Comparison of ENCODE assay signal across 8 mouse cellular contexts in the genomic region with DNA sequence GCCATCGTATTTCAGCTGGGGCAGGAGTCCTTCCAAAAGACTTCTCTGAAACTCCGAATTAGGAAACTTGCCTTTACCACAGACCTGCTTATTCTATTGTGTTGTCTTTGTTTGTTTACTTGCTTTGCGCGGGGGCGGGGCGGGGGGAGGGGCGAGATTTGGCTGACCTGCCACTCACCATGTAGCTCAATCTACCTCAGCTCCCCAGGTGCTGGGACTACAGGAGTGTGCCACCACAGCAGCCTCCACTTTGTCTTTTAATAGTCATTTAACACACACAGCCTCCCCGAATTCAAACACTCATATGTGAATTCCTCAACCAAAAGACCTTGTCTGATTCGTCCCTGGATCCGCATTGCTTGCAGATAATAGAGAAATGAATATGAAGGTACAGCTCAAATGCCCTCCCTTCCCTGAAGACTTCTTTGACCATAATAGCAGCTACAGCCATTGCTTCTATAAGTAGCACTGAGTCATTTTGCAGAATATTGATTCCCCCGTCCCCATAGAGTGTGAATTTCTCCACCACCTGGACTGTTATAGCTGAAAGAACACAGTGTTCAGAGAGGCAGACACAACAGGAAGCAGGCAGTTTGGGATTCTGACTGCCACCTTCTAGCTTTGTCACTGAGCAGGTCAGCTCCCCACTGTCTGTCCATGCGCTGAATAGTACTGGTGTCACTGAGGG. TPM values are rescaled to one million over a fixed set of nuclear protein-coding genes. Genes with fewer than 3 reads are reported as not detected.
DNase-seq lines count a peak whose midpoint lies in the region; ATAC-seq and TF ChIP-seq lines count a peak whose summit lies in the region.

No protein-coding gene starts in this region.

- H3K27ac ChIP-seq in lung, postnatal 0 days (ENCODE audit: low read length): no peak overlapping the region
- no peak overlapping the region for H3K27ac ChIP-seq in intestine, embryonic 15.5 days
- peak overlapping the region; percentile 95 for H3K27ac ChIP-seq in neural tube, embryonic 15.5 days (replicated peaks)

- WGBS in lung, postnatal 0 days: 30% methylated on average over 12 of the region's 12 CpGs
- 30% methylated on average over 12 of the region's 12 CpGs for WGBS in intestine, embryonic 15.5 days
- WGBS in neural tube, embryonic 15.5 days: 29% methylated on average over 12 of the region's 12 CpGs

- peak; percentile 53 for DNase-seq in cerebellum, adult 9-10 months
- no peak for DNase-seq in cerebellum, postnatal 10 days
- DNase-seq in lung, postnatal 0 days (ENCODE audit: low spot score): no peak
- DNase-seq in lung, postnatal 10 days: no peak
- DNase-seq in thymus, postnatal 25 days: no peak
- no peak for DNase-seq in adipocyte (ENCODE audit: low spot score)

- peaks cover 9% of the 10 kb centered on the region; the same call in 1 of the 2 replicates for H3K4me1 ChIP-seq in lung, postnatal 0 days (ENCODE audit: insufficient read depth, low read depth, low read length)
- H3K4me1 ChIP-seq in intestine, embryonic 15.5 days (replicated peaks): peaks cover 17% of the 10 kb centered on the region
- H3K4me1 ChIP-seq in neural tube, embryonic 15.5 days: peaks cover 29% of the 10 kb centered on the region

- TF ChIP-seq CTCF in lung, postnatal 0 days (IDR thresholded peaks at IDR 0.05): no peak

- no peaks in the 10 kb centered on the region for H3K27me3 ChIP-seq in lung, postnatal 0 days (replicated peaks; ENCODE audit: insufficient read depth, low read length)
- no peaks in the 10 kb centered on the region for H3K27me3 ChIP-seq in intestine, embryonic 15.5 days (replicated peaks)
- no peaks in the 10 kb centered on the region for H3K27me3 ChIP-seq in neural tube, embryonic 15.5 days (replicated peaks)

- no peak overlapping the region for H3K9ac ChIP-seq in lung, postnatal 0 days (replicated peaks; ENCODE audit: low read depth)
- H3K9ac ChIP-seq in intestine, embryonic 15.5 days: no peak overlapping the region
- peak overlapping the region; percentile 36 for H3K9ac ChIP-seq in neural tube, embryonic 15.5 days (replicated peaks)

- no peaks in the 10 kb centered on the region for H3K9me3 ChIP-seq in lung, postnatal 0 days (ENCODE audit: low read length)
- no peaks in the 10 kb centered on the region for H3K9me3 ChIP-seq in intestine, embryonic 15.5 days
- H3K9me3 ChIP-seq in neural tube, embryonic 15.5 days (replicated peaks): no peaks in the 10 kb centered on the region

- peak overlapping the region; percentile 46 for H3K4me2 ChIP-seq in lung, postnatal 0 days (replicated peaks; ENCODE audit: low read depth, low read length)
- H3K4me2 ChIP-seq in intestine, embryonic 15.5 days (replicated peaks): peak overlapping the region; percentile 74
- H3K4me2 ChIP-seq in neural tube, embryonic 15.5 days: peak overlapping the region; percentile 77

- ATAC-seq in lung, postnatal 0 days: no peak
- no peak for ATAC-seq in intestine, embryonic 15.5 days
- no peak for ATAC-seq in neural tube, embryonic 15.5 days (ENCODE audit: low FRiP score)

- H3K4me3 ChIP-seq in lung, postnatal 0 days (ENCODE audit: low read depth, low read length): peak overlapping the region; percentile 18
- H3K4me3 ChIP-seq in intestine, embryonic 15.5 days (replicated peaks): peak overlapping the region; percentile 88
- H3K4me3 ChIP-seq in neural tube, embryonic 15.5 days (replicated peaks): peak overlapping the region; percentile 99

- TF ChIP-seq EP300 in lung, postnatal 0 days (IDR thresholded peaks at IDR 0.05): 0 out of 2 replicates have a peak, but pooled peaks have one; percentile 19

- no peaks in the 10 kb centered on the region for H3K36me3 ChIP-seq in lung, postnatal 0 days (ENCODE audit: insufficient read depth, low read length)
- no peaks in the 10 kb centered on the region for H3K36me3 ChIP-seq in intestine, embryonic 15.5 days
- H3K36me3 ChIP-seq in neural tube, embryonic 15.5 days: no peaks in the 10 kb centered on the region

RNA-seq across cellular contexts. Expression of a gene that starts 1.1 kb away (rescaled TPM):
- 23.4 and 28.6 TPM in 2 replicates for polyA plus RNA-seq in lung, postnatal 0 days (2015; fragmentation: Nextera tagmentation; extraction: Ambion mirVana)
- polyA plus RNA-seq in intestine, embryonic 15.5 days (2015; fragmentation: Nextera tagmentation; extraction: Ambion mirVana): 20.5 and 20.9 TPM in 2 replicates
- polyA plus RNA-seq in neural tube, embryonic 15.5 days (2015; fragmentation: Nextera tagmentation; extraction: Ambion mirVana): 15.6 and 17.3 TPM in 2 replicates

RNA-seq across cellular contexts. Expression of a gene that starts 40.5 kb away (rescaled TPM):
- 14.6 and 15.3 TPM in 2 replicates for polyA plus RNA-seq in lung, postnatal 0 days (2015; fragmentation: Nextera tagmentation; extraction: Ambion mirVana)
- 176 and 204 TPM in 2 replicates for polyA plus RNA-seq in intestine, embryonic 15.5 days (2015; fragmentation: Nextera tagmentation; extraction: Ambion mirVana)
- polyA plus RNA-seq in neural tube, embryonic 15.5 days (2015; fragmentation: Nextera tagmentation; extraction: Ambion mirVana): 23.1 and 24.9 TPM in 2 replicates

Comparison
In these comparisons a context has a peak if more than half of its experiments do, and no peak if none do; other contexts are left out.
1. H3K4me3 ChIP-seq: peak in every context shown above with its lines; median percentile 99 in neural tube, embryonic 15.5 days; 88 in intestine, embryonic 15.5 days; 18 in lung, postnatal 0 days.